Mouse (Mus musculus) kidney, embryonic 14.5 days (tissue): ENCODE measurements around the gene Gm3285. TPM values are rescaled to one million over a fixed set of nuclear protein-coding genes. Genes with fewer than 3 reads are reported as not detected.

Experiments used
- ATAC-seq: fragments of 200-750 bp; cut with Nextera tagmentation; 2 replicates; pipeline ENCODE4 v1.8.0; 2017; ENCODE audit warnings: moderate number of reproducible peaks, mild to moderate bottlenecking, moderate TSS enrichment, moderate library complexity; ENCODE audit not compliant: low FRiP score, low TSS enrichment
- H3K27ac ChIP-seq: fragments of 300-500 bp; sonication (generic); 2 replicates; pipeline ENCODE4 v1.5.1; 2014; ENCODE audit warnings: low read depth, mild to moderate bottlenecking, low read length, moderate library complexity, mixed read lengths
- H3K27me3 ChIP-seq: fragments of 300-500 bp; sonication (generic); 2 replicates; pipeline ENCODE4 v1.6.1; 2014; ENCODE audit warnings: mild to moderate bottlenecking, low read length; ENCODE audit not compliant: control insufficient read depth, insufficient read depth
- H3K36me3 ChIP-seq: fragments of 300-500 bp; sonication (generic); 2 replicates; pipeline ENCODE4 v1.6.1; 2014; ENCODE audit warnings: low read length, mixed read lengths; ENCODE audit not compliant: control insufficient read depth, insufficient read depth
- H3K4me1 ChIP-seq: fragments of 300-500 bp; sonication (generic); 2 replicates; pipeline ENCODE4 v1.6.1; 2014; ENCODE audit warnings: low read length, mixed read lengths; ENCODE audit not compliant: control insufficient read depth, insufficient read depth
- H3K4me2 ChIP-seq: fragments of 300-500 bp; sonication (generic); replicated peaks from 2 replicates; pipeline ENCODE4 v1.6.1; 2014; ENCODE audit warnings: low read depth, mild to moderate bottlenecking, low read length
- H3K4me3 ChIP-seq: fragments of 300-500 bp; sonication (generic); 2 replicates; pipeline ENCODE4 v1.5.1; 2014; ENCODE audit warnings: mild to moderate bottlenecking, low read length
- H3K9ac ChIP-seq: fragments of 300-500 bp; sonication (generic); 2 replicates; pipeline ENCODE4 v1.6.1; 2014; ENCODE audit warnings: low read depth, mild to moderate bottlenecking, low read length, moderate library complexity
- H3K9me3 ChIP-seq: fragments of 300-500 bp; sonication (generic); 2 replicates; pipeline ENCODE4 v1.6.1; 2016; ENCODE audit warnings: low read length; ENCODE audit not compliant: control insufficient read depth
- WGBS: fragments of 180-500 bp; shearing (Covaris S2); extraction: QIAGEN DNeasy Blood & Tissue Kit; methylation state at CpG from one replicate; pipeline ENCODE4 v1.1.7; 2014; 5-methylcytosine and 5-hydroxymethylcytosine counted together
- polyA plus RNA-seq: library from polyadenylated mRNA; unstranded; fragments of >200 nt; fragmentation: Nextera tagmentation; extraction: Ambion mirVana; gene quantifications from 2 replicates; pipeline ENCODE4 v1.2.1, GENCODE M21; 2014

Gm3285 gene
- polyA plus RNA-seq, 1 experiment from 2014 or later = not detected

DNA sequence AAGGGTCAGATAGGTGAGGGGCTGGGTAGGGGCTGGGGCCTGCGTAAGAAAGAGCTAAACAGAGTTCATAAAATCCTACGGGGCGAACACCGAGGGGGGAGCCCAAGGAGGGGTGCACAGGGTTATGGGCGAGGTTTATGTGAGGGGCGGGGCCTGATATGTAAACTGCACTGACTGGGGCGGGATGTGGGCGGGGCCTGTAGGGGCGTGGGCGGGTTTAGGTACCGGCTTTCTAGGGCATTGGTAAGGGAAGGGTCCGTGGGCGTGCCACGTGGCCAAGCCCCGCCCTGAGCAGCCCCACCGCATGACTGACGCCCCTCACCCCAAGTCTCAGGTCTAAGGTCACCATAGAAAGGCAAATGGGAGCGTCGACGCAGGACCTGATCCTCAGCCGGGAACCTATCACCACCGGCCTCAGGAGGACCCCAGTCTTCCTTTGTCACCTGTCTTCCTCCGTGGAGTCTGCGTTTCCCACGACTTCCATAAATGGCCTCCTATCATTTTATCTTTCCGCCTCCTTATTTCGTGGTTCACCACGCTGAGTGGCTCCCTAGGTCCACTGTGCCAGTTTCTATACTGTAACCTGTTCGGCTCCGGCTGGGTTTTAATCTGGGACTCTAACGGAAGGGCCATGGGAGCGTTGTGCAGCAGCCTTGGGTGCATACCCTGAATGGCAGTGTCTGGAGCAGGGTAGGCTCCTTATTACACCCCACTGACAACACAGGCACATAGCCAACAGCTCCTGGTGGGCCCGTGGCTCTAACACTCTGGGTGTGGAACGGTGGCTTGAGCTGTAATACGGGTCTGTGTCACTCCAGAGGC is 41.3 kb downstream of the Gm3285 start:
- H3K27me3 ChIP-seq = 0 out of 2 replicates have a peak, but pooled peaks cover 8% of the 10 kb centered on the region
- 6% methylated on average over 35 of the region's 35 CpGs for WGBS
- no peaks in the 10 kb centered on the region for H3K36me3 ChIP-seq
- ATAC-seq = peak; percentile 81
- H3K4me3 ChIP-seq = peak overlapping the region; percentile 61
- H3K4me1 ChIP-seq = 0 out of 2 replicates have a peak, but pooled peaks cover 5% of the 10 kb centered on the region
- no peaks in the 10 kb centered on the region for H3K9me3 ChIP-seq
- no peak overlapping the region for H3K9ac ChIP-seq
- peak overlapping the region; percentile 90 for H3K4me2 ChIP-seq
- no peak overlapping the region for H3K27ac ChIP-seq

Other genes with a start within 250 kb of the Gm3285 start
- gene Ube2g2, start 239.7 kb upstream of the Gm3285 start, polyA plus RNA-seq = 41.3 and 51.8 TPM in 2 replicates
- 0.41 and 0.74 TPM in 2 replicates for gene Tspear, start 175.4 kb upstream of the Gm3285 start, polyA plus RNA-seq
- not detected in 2 replicates for gene Gm19402, start 171.2 kb upstream of the Gm3285 start, polyA plus RNA-seq
- gene Gm9508, start 164.7 kb upstream of the Gm3285 start, polyA plus RNA-seq = not detected in 2 replicates
- gene Gm10272, start 155.3 kb upstream of the Gm3285 start, polyA plus RNA-seq = not detected in 2 replicates
- not detected in 2 replicates for gene Gm10024, start 150.5 kb upstream of the Gm3285 start, polyA plus RNA-seq
- gene Gm10142, start 146.2 kb upstream of the Gm3285 start, polyA plus RNA-seq = not detected in 2 replicates
- not detected in 2 replicates for gene Krtap12-1, start 141.4 kb upstream of the Gm3285 start, polyA plus RNA-seq
- gene Gm10100, start 135.5 kb upstream of the Gm3285 start, polyA plus RNA-seq = not detected in 2 replicates
- gene Gm18596, start 119.3 kb upstream of the Gm3285 start, polyA plus RNA-seq = not detected in 2 replicates
- gene Gm9736, start 110.6 kb upstream of the Gm3285 start, polyA plus RNA-seq = not detected in 2 replicates
- gene Gm3233, start 102.3 kb upstream of the Gm3285 start, polyA plus RNA-seq = not detected in 2 replicates
- not detected in 2 replicates for gene Gm3238, start 90.7 kb upstream of the Gm3285 start, polyA plus RNA-seq
- not detected in 2 replicates for gene Gm7138, start 85.0 kb upstream of the Gm3285 start, polyA plus RNA-seq
- not detected in 2 replicates for gene Gm3250, start 79.4 kb upstream of the Gm3285 start, polyA plus RNA-seq
- gene Gm7137, start 73.8 kb upstream of the Gm3285 start, polyA plus RNA-seq = not detected in 2 replicates
- not detected in 2 replicates for gene Gm9639, start 66.9 kb upstream of the Gm3285 start, polyA plus RNA-seq
- not detected in 2 replicates for gene Gm19668, start 62.8 kb upstream of the Gm3285 start, polyA plus RNA-seq
- not detected in 2 replicates for gene Gm9507, start 50.1 kb upstream of the Gm3285 start, polyA plus RNA-seq
- not detected in 2 replicates for gene Gm2696, start 47.3 kb upstream of the Gm3285 start, polyA plus RNA-seq
- not detected in 2 replicates for gene Krtap10-4, start 34.9 kb upstream of the Gm3285 start, polyA plus RNA-seq
- not detected in 2 replicates for gene Krtap10-10, start 26.0 kb upstream of the Gm3285 start, polyA plus RNA-seq
- gene Gm36176, start 15.2 kb upstream of the Gm3285 start, polyA plus RNA-seq = not detected in 2 replicates
- not detected in 2 replicates for gene Gm10318, start 9.1 kb upstream of the Gm3285 start, polyA plus RNA-seq
- gene Lrrc3, start 40.6 kb downstream of the Gm3285 start, polyA plus RNA-seq = 2.2 and 3.3 TPM in 2 replicates
- gene Trpm2, start 108.6 kb downstream of the Gm3285 start, polyA plus RNA-seq = 0.27 and 0.54 TPM in 2 replicates
- gene 1810043G02Rik, start 116.5 kb downstream of the Gm3285 start, polyA plus RNA-seq = 26.4 and 35.8 TPM in 2 replicates
- 91.2 and 118 TPM in 2 replicates for gene Pfkl, start 148.1 kb downstream of the Gm3285 start, polyA plus RNA-seq
- gene Dnmt3l, start 180.0 kb downstream of the Gm3285 start, polyA plus RNA-seq = 0.41 and 0.66 TPM in 2 replicates
- gene Aire, start 181.6 kb downstream of the Gm3285 start, polyA plus RNA-seq = 1.2 and 1.5 TPM in 2 replicates
- gene Icosl, start 207.3 kb downstream of the Gm3285 start, polyA plus RNA-seq = 3.8 and 4.8 TPM in 2 replicates